Mouse (Mus musculus) heart, embryonic 11.5 days (tissue): ENCODE results near the gene Tmed2. TPM values are rescaled to one million over a fixed set of nuclear protein-coding genes. Genes with fewer than 3 reads are reported as not detected.

Source experiments
- ATAC-seq: fragments of 200-750 bp; cut with Nextera tagmentation; replicated peaks from 2 replicates; pipeline ENCODE4 v1.8.0; 2017; ENCODE audit warnings: moderate library complexity; ENCODE audit not compliant: insufficient number of reproducible peaks, low FRiP score, low TSS enrichment
- H3K27ac ChIP-seq: fragments of 300-500 bp; sonication (generic); 2 replicates; pipeline ENCODE4 v1.5.1; 2014; ENCODE audit warnings: mild to moderate bottlenecking, low read depth, low read length
- H3K27me3 ChIP-seq: fragments of 300-500 bp; sonication (generic); 2 replicates; pipeline ENCODE4 v1.6.1; 2014; ENCODE audit warnings: mild to moderate bottlenecking, low read length, mixed read lengths; ENCODE audit not compliant: control insufficient read depth, insufficient read depth
- H3K36me3 ChIP-seq: fragments of 300-500 bp; sonication (generic); 2 replicates; pipeline ENCODE4 v1.6.1; 2014; ENCODE audit warnings: mild to moderate bottlenecking, low read length, moderate library complexity, mixed read lengths; ENCODE audit not compliant: control insufficient read depth, insufficient read depth
- H3K4me1 ChIP-seq: fragments of 300-500 bp; sonication (generic); 2 replicates; pipeline ENCODE4 v1.6.1; 2014; ENCODE audit warnings: low read length; ENCODE audit not compliant: control insufficient read depth, insufficient read depth
- H3K4me2 ChIP-seq: fragments of 300-500 bp; sonication (generic); 2 replicates; pipeline ENCODE4 v1.6.1; 2014; ENCODE audit warnings: mild to moderate bottlenecking, moderate library complexity
- H3K4me3 ChIP-seq: fragments of 300-500 bp; sonication (generic); 2 replicates; pipeline ENCODE4 v1.5.1; 2014; ENCODE audit warnings: low read depth, low read length
- H3K9ac ChIP-seq: fragments of 300-500 bp; sonication (generic); 2 replicates; pipeline ENCODE4 v1.6.1; 2014; ENCODE audit warnings: mild to moderate bottlenecking, low read depth, low read length, moderate library complexity
- H3K9me3 ChIP-seq: fragments of 300-500 bp; sonication (generic); replicated peaks from 2 replicates; pipeline ENCODE4 v1.6.1; 2016; ENCODE audit warnings: low read length; ENCODE audit not compliant: control insufficient read depth
- WGBS: fragments of 180-500 bp; shearing (Covaris S2); extraction: QIAGEN DNeasy Blood & Tissue Kit; methylation state at CpG from one replicate; pipeline ENCODE4 v1.1.7; 2014; ENCODE audit not compliant: insufficient replicate concordance; 5-methylcytosine and 5-hydroxymethylcytosine counted together
- polyA plus RNA-seq: library from polyadenylated mRNA; unstranded; fragments of >200 nt; fragmentation: Nextera tagmentation; extraction: Ambion mirVana; gene quantifications from 2 replicates; pipeline ENCODE4 v1.2.1, GENCODE M21; 2014

The Tmed2 gene
- polyA plus RNA-seq, 1 experiment from 2014 or later, result 490 TPM

DNA sequence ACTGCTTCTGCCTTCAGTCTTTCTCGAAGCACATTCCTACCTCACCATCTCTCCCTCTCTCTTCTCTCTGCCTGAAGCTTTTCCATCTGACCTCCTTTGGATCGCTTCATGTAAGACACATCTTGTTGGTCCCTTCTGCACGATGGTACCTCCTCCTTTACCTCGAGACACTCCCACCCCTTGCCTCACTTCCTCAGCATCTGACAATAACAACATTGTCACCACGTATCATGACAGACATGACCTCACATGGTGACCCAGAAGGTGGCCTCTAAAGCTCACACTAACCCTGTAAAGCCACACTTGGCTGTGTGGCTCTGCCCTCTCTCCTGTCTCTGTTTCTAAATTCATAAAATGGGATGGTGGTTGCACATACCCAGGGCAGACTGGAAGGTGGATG is 24.7 kb upstream of the Tmed2 start:
- no peak for ATAC-seq
- 77% methylated on average over 5 of the region's 5 CpGs for WGBS
- H3K36me3 ChIP-seq, result peaks cover 16% of the 10 kb centered on the region
- H3K4me1 ChIP-seq, result no peaks in the 10 kb centered on the region
- no peak overlapping the region for H3K27ac ChIP-seq
- no peak overlapping the region for H3K4me2 ChIP-seq
- no peak overlapping the region for H3K9ac ChIP-seq
- H3K4me3 ChIP-seq, result no peak overlapping the region
- no peaks in the 10 kb centered on the region for H3K9me3 ChIP-seq
- no peaks in the 10 kb centered on the region for H3K27me3 ChIP-seq

DNA sequence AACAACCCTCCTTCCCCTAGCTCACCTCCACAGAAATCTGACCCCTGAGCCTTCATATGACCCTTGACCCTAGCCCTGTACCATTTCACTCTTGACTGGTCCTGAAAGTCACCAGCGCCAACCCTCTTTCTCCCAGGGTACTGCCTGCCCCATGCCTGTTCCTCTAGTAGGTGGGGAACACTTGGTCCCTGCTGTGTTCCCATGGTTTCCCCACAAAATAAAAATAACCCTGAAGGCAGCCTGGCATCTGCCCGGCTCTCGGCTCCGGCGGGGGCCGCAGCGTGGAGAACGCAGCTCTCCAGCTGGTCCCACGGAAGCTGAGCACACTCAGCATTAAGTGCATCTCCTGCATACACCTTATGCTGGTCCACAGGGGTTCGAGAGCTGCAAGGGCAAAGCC is 21.8 kb upstream of the Tmed2 start:
- 83% methylated on average over 10 of the region's 10 CpGs for WGBS
- Histone ChIP-seq H3K36me3 (peaks cover 10% of the 10 kb centered on the region), H3K27me3 (no peaks in the 10 kb centered on the region), H3K4me2 (no peak overlapping the region), H3K4me1 (no peaks in the 10 kb centered on the region), H3K9me3 (no peaks in the 10 kb centered on the region), H3K4me3 (no peak overlapping the region), H3K27ac (no peak overlapping the region), H3K9ac (no peak overlapping the region)
- no peak for ATAC-seq

GRCm38 (mm10) chr5:124521588-124521987 is 18.9 kb upstream of the Tmed2 start:
- WGBS, result 79% methylated on average over 4 of the region's 4 CpGs
- 0 out of 2 replicates have a peak, but pooled peaks cover 2% of the 10 kb centered on the region for H3K36me3 ChIP-seq
- no peak overlapping the region for H3K4me2 ChIP-seq
- no peaks in the 10 kb centered on the region for H3K4me1 ChIP-seq
- ATAC-seq, result no peak
- no peak overlapping the region for H3K27ac ChIP-seq
- H3K27me3 ChIP-seq, result no peaks in the 10 kb centered on the region
- no peak overlapping the region for H3K4me3 ChIP-seq
- no peak overlapping the region for H3K9ac ChIP-seq
- H3K9me3 ChIP-seq, result no peaks in the 10 kb centered on the region

DNA sequence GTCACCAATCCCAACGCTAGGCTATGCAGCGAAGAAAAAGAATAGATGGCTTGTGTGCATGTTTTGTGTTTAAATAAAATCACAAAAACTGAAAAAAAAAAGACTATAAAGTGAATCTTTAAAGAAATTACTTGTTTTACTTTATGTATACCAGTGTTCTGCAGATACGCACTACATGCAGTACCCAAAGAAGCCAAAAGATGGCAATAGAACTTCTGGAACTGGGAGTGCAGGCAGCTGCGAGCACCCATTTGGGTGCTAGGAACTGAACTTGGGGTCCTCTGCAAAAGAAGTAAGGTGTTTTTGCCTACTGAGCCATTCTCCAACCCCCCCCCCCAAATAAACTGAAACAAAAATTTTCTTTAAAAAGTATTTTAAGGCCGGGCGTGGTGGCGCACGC is 17.5 kb upstream of the Tmed2 start:
- Histone ChIP-seq H3K4me3 (no peak overlapping the region), H3K9ac (no peak overlapping the region), H3K9me3 (no peaks in the 10 kb centered on the region), H3K27ac (no peak overlapping the region), H3K36me3 (no peaks in the 10 kb centered on the region), H3K4me1 (no peaks in the 10 kb centered on the region), H3K27me3 (no peaks in the 10 kb centered on the region), H3K4me2 (no peak overlapping the region)
- no peak for ATAC-seq
- WGBS, result 92% methylated on average over 8 of the region's 8 CpGs

- no peaks in the 10 kb centered on the region for H3K27me3 ChIP-seq
- H3K27ac ChIP-seq, result no peak overlapping the region
- ATAC-seq, result no peak
- H3K9me3 ChIP-seq, result no peaks in the 10 kb centered on the region
- no peak overlapping the region for H3K4me3 ChIP-seq
- no peak overlapping the region for H3K9ac ChIP-seq
- H3K36me3 ChIP-seq, result no peaks in the 10 kb centered on the region
- peaks cover 15% of the 10 kb centered on the region for H3K4me1 ChIP-seq
- no peak overlapping the region for H3K4me2 ChIP-seq
- 81% methylated on average over 5 of the region's 5 CpGs for WGBS
These were observed 15.6 kb upstream of the Tmed2 start for GRCm38 (mm10) chr5:124524943-124525342.

GRCm38 (mm10) chr5:124528351-124528750 is 12.1 kb upstream of the Tmed2 start:
- H3K9ac ChIP-seq, result peak overlapping the region; percentile 90; the same call in 1 of the 2 replicates
- peaks cover 27% of the 10 kb centered on the region for H3K4me1 ChIP-seq
- H3K27ac ChIP-seq, result peak overlapping the region; percentile 31; the same call in 1 of the 2 replicates
- H3K4me3 ChIP-seq, result peak overlapping the region; percentile 86; the same call in 1 of the 2 replicates
- H3K27me3 ChIP-seq, result no peaks in the 10 kb centered on the region
- no peak for ATAC-seq
- 73% methylated on average over 4 of the region's 4 CpGs for WGBS
- H3K36me3 ChIP-seq, result no peaks in the 10 kb centered on the region
- no peaks in the 10 kb centered on the region for H3K9me3 ChIP-seq
- peak overlapping the region; percentile 70 for H3K4me2 ChIP-seq

- H3K4me2 ChIP-seq, result peak overlapping the region; percentile 70
- no peaks in the 10 kb centered on the region for H3K36me3 ChIP-seq
- no peaks in the 10 kb centered on the region for H3K27me3 ChIP-seq
- H3K4me1 ChIP-seq, result peaks cover 27% of the 10 kb centered on the region
- 42% methylated on average over 9 of the region's 9 CpGs for WGBS
- peak overlapping the region; percentile 31; the same call in 1 of the 2 replicates for H3K27ac ChIP-seq
- peak overlapping the region; percentile 86 for H3K4me3 ChIP-seq
- no peaks in the 10 kb centered on the region for H3K9me3 ChIP-seq
- no peak for ATAC-seq
- peak overlapping the region; percentile 90 for H3K9ac ChIP-seq
These were observed 11.7 kb upstream of the Tmed2 start for GRCm38 (mm10) chr5:124528791-124529190.

GRCm38 (mm10) chr5:124529191-124529651 is 11.3 kb upstream of the Tmed2 start:
- no peak for ATAC-seq
- peak overlapping the region; percentile 70 for H3K4me2 ChIP-seq

DNA sequence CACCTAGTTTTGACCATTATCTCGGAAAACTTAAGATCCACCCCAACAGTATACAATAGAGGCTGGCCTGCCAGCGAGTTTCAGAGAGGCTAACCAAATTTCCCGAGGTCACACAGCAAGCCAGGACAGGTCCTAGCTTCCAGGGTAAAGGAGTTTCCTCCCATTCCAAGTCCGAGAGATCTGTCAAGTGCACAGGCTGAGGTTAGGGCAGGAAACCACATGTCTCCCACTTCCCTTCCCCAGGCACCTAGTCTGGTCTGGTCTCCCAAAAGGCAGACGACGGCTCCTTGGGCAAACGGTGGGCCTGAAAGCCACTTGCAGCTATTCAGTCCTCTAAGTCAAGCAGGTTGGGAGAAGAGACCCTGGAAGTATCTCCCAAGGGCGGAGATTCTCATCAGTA is 10.8 kb upstream of the Tmed2 start:
- Histone ChIP-seq H3K9ac (peak overlapping the region; percentile 90), H3K36me3 (no peaks in the 10 kb centered on the region), H3K9me3 (no peaks in the 10 kb centered on the region), H3K27me3 (no peaks in the 10 kb centered on the region), H3K4me1 (peaks cover 27% of the 10 kb centered on the region), H3K27ac (peak overlapping the region; percentile 15; the same call in 1 of the 2 replicates), H3K4me3 (peak overlapping the region; percentile 86), H3K4me2 (peak overlapping the region; percentile 70)
- WGBS, result 40% methylated on average over 8 of the region's 8 CpGs
- no peak for ATAC-seq

More at GRCm38 (mm10) chr5:124529191-124529651, 11.3 kb upstream of the Tmed2 start:
- no peaks in the 10 kb centered on the region for H3K27me3 ChIP-seq
- H3K4me1 ChIP-seq, result peaks cover 27% of the 10 kb centered on the region
- H3K9ac ChIP-seq, result peak overlapping the region; percentile 90
- no peaks in the 10 kb centered on the region for H3K9me3 ChIP-seq
- no peaks in the 10 kb centered on the region for H3K36me3 ChIP-seq
- peak overlapping the region; percentile 86 for H3K4me3 ChIP-seq
- WGBS, result 20% methylated on average over 8 of the region's 8 CpGs
- peak overlapping the region; percentile 31; the same call in 1 of the 2 replicates for H3K27ac ChIP-seq
